Mouse (Mus musculus) liver, postnatal 0 days (tissue): ENCODE results near the gene Rac2.

ENCODE experiments used
- CTCF ChIP-seq: sonication (generic); IDR thresholded peaks from 2 replicates; pipeline ENCODE4 v1.5.1; 2016; ENCODE audit warnings: antibody characterized with exemption, low read depth
- EP300 ChIP-seq: IDR thresholded peaks from 2 replicates; pipeline ENCODE4 v1.6.1; 2016; ENCODE audit warnings: antibody characterized with exemption, low read depth, mild to moderate bottlenecking

- TF ChIP-seq CTCF: no peak
- no peak for TF ChIP-seq EP300
Measured at GRCm38 (mm10) chr15:78588900-78589299, 16.3 kb upstream of the Rac2 start.
